Mouse (Mus musculus): Measurements from ENCODE around the gene Klhl7. TPM values are rescaled to one million over a fixed set of nuclear protein-coding genes. Genes with fewer than 3 reads are reported as not detected.

Gene Klhl7
- polyA plus RNA-seq, 1 experiment from 2014 or later: 205 TPM

DNA sequence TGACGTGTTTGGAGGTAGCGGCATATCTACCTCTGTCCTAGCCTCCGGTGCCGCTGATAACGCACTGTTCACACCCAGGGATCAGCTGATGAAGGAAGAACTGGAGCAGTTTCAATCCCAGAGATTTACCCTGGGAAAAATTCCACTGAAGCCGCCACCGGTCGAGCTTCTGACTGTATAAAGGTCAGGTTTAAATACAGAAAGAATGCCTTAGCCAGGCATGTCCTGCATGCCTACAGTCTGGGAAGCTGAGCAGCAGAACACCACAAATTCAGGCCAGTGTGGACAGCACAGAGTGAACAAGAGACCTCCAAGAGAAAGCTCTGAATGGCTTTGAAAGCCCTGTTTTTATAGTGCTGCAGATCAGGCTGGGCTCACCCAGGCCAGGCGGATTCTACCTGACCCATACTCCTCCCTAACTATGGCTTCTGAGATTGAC, 81.9 kb downstream of the Klhl7 start:
- no peak for ATAC-seq
- Histone ChIP-seq H3K4me1 (replicated peaks; ENCODE audit: control insufficient read depth, insufficient read depth, low read length) (no peaks in the 10 kb centered on the region), H3K4me2 (ENCODE audit: low read length) (no peak overlapping the region), H3K4me3 (replicated peaks; ENCODE audit: low read length) (no peak overlapping the region), H3K27me3 (replicated peaks; ENCODE audit: control insufficient read depth, insufficient read depth, low read length) (no peaks in the 10 kb centered on the region), H3K27ac (ENCODE audit: low read length) (no peak overlapping the region), H3K9ac (replicated peaks; ENCODE audit: low read depth, low read length) (no peak overlapping the region), H3K36me3 (ENCODE audit: control insufficient read depth, insufficient read depth) (peaks cover 18% of the 10 kb centered on the region), H3K9me3 (ENCODE audit: control insufficient read depth, low read length) (peaks cover 4% of the 10 kb centered on the region; the same call in 1 of the 2 replicates)
- WGBS: 94% methylated on average over 9 of the region's 9 CpGs

DNA sequence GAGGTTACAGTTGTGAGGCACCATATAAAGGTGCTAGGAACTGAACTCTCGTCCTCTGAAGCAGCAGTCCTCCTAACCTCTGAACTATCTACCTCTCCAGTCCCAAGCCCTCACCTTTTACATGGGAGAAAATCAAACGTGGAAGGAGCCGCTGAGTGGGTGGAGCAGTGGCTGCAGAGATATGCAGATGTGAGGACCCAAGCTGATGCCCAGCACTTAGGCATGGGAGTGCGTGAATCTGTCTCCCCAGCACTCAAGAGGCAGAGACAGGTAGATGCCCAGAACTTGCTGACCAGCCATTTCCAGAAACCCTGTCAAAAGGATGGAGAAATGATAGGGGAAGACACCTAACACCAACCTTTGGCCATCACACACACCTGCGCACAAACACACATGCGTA, 82.7 kb downstream of the Klhl7 start:
- 93% methylated on average over 6 of the region's 6 CpGs for WGBS
- Histone ChIP-seq H3K36me3 (ENCODE audit: control insufficient read depth, insufficient read depth) (peaks cover 15% of the 10 kb centered on the region), H3K4me3 (replicated peaks; ENCODE audit: low read length) (no peak overlapping the region), H3K27ac (ENCODE audit: low read length) (no peak overlapping the region), H3K9ac (replicated peaks; ENCODE audit: low read depth, low read length) (no peak overlapping the region), H3K4me1 (replicated peaks; ENCODE audit: control insufficient read depth, insufficient read depth, low read length) (no peaks in the 10 kb centered on the region), H3K9me3 (ENCODE audit: control insufficient read depth, low read length) (peaks cover 4% of the 10 kb centered on the region; the same call in 1 of the 2 replicates), H3K4me2 (ENCODE audit: low read length) (no peak overlapping the region), H3K27me3 (replicated peaks; ENCODE audit: control insufficient read depth, insufficient read depth, low read length) (no peaks in the 10 kb centered on the region)
- ATAC-seq: no peak

DNA sequence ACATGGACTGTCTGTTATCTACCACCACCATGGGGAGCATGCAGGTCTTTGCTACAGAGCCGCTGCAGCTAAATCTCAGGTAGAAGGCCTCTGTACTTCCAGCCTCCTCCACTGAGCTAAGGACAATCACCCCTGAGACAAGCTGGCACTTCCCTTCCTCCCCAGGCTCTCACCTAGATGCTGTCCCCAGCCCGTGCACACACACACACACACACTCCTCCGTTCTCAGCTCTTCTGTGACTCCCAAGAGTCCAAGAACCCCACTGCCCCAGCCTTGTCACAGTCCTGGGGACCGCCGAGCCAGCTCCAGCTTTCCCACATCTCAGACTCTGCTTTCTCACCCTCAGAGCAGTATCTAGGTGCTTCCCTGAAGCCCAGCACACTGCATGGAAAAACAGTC, 83.6 kb downstream of the Klhl7 start:
- H3K27ac ChIP-seq (ENCODE audit: low read length): no peak overlapping the region
- peaks cover 4% of the 10 kb centered on the region; the same call in 1 of the 2 replicates for H3K9me3 ChIP-seq (ENCODE audit: control insufficient read depth, low read length)
- no peak for ATAC-seq
- H3K4me2 ChIP-seq (ENCODE audit: low read length): no peak overlapping the region
- peaks cover 15% of the 10 kb centered on the region for H3K36me3 ChIP-seq (ENCODE audit: control insufficient read depth, insufficient read depth)
- H3K27me3 ChIP-seq (replicated peaks; ENCODE audit: control insufficient read depth, insufficient read depth, low read length): no peaks in the 10 kb centered on the region
- no peak overlapping the region for H3K4me3 ChIP-seq (replicated peaks; ENCODE audit: low read length)
- H3K9ac ChIP-seq (replicated peaks; ENCODE audit: low read depth, low read length): no peak overlapping the region
- no peaks in the 10 kb centered on the region for H3K4me1 ChIP-seq (replicated peaks; ENCODE audit: control insufficient read depth, insufficient read depth, low read length)
- WGBS: 92% methylated on average over 5 of the region's 5 CpGs

- no peak overlapping the region for H3K4me3 ChIP-seq (replicated peaks; ENCODE audit: low read length)
- H3K9ac ChIP-seq (replicated peaks; ENCODE audit: low read depth, low read length): no peak overlapping the region
- no peak overlapping the region for H3K4me2 ChIP-seq (ENCODE audit: low read length)
- H3K27me3 ChIP-seq (replicated peaks; ENCODE audit: control insufficient read depth, insufficient read depth, low read length): no peaks in the 10 kb centered on the region
- H3K4me1 ChIP-seq (replicated peaks; ENCODE audit: control insufficient read depth, insufficient read depth, low read length): no peaks in the 10 kb centered on the region; the same call in 1 of the 2 replicates
- H3K36me3 ChIP-seq (ENCODE audit: control insufficient read depth, insufficient read depth): peaks cover 8% of the 10 kb centered on the region
- H3K9me3 ChIP-seq (ENCODE audit: control insufficient read depth, low read length): peaks cover 4% of the 10 kb centered on the region; the same call in 1 of the 2 replicates
- 87% methylated on average over 4 of the region's 4 CpGs for WGBS
- no peak for ATAC-seq
- no peak overlapping the region for H3K27ac ChIP-seq (ENCODE audit: low read length)
Measured at GRCm38 (mm10) chr5:24188476-24188875, 88.1 kb downstream of the Klhl7 start.

DNA sequence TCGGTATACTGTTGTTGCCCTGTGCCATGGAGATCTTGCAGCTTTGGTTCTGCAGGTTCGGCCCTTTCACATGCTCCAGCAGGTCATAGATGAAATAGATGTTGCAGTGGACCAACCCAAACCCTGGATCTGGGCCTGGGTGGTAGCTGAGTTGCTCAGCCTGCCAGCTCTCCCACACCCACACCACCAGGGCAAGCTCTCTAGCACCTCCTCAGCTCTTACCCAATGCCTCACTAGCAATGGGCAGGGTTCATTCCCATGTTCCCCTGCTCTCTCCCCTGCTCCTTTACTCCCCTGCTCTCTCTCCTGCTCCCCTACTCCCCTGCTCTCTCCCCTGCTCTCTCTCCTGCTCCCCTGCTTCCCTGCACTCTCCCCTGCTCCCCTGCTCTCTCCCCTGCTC, 91.4 kb downstream of the Klhl7 start:
- Histone ChIP-seq H3K9ac (replicated peaks; ENCODE audit: low read depth, low read length) (no peak overlapping the region), H3K4me1 (replicated peaks; ENCODE audit: control insufficient read depth, insufficient read depth, low read length) (no peaks in the 10 kb centered on the region; the same call in 1 of the 2 replicates), H3K4me3 (replicated peaks; ENCODE audit: low read length) (no peak overlapping the region), H3K27ac (ENCODE audit: low read length) (no peak overlapping the region), H3K36me3 (ENCODE audit: control insufficient read depth, insufficient read depth) (no peaks in the 10 kb centered on the region), H3K4me2 (ENCODE audit: low read length) (no peak overlapping the region), H3K9me3 (ENCODE audit: control insufficient read depth, low read length) (no peaks in the 10 kb centered on the region), H3K27me3 (replicated peaks; ENCODE audit: control insufficient read depth, insufficient read depth, low read length) (no peaks in the 10 kb centered on the region)
- no peak for ATAC-seq
- 77% methylated on average over 2 of the region's 2 CpGs for WGBS

DNA sequence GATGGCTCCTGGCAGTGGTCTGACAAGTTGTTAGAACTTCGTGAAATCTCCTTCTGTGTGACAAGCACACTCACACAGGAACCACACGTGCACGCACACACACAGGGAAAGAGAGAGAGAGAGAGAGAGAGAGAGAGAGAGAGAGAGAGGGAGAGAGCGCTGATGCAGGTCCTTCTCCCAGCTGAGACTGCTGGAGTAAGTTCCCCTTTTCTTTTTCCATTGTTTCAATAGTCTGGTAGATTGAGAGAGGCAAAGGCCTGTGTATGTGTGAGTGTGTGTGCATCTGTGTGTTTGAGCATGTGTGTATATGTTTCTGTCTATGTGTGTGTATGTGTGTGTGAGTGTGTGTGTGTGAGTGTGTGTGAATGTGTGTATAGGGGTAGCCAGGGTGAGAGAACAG, 100.6 kb downstream of the Klhl7 start:
- Histone ChIP-seq H3K36me3 (ENCODE audit: control insufficient read depth, insufficient read depth) (no peaks in the 10 kb centered on the region), H3K4me2 (ENCODE audit: low read length) (no peak overlapping the region), H3K27me3 (replicated peaks; ENCODE audit: control insufficient read depth, insufficient read depth, low read length) (no peaks in the 10 kb centered on the region), H3K9me3 (ENCODE audit: control insufficient read depth, low read length) (no peaks in the 10 kb centered on the region), H3K4me1 (replicated peaks; ENCODE audit: control insufficient read depth, insufficient read depth, low read length) (no peaks in the 10 kb centered on the region), H3K27ac (ENCODE audit: low read length) (no peak overlapping the region), H3K9ac (replicated peaks; ENCODE audit: low read depth, low read length) (no peak overlapping the region), H3K4me3 (replicated peaks; ENCODE audit: low read length) (no peak overlapping the region)
- WGBS: 83% methylated on average over 4 of the region's 4 CpGs
- ATAC-seq: no peak

DNA sequence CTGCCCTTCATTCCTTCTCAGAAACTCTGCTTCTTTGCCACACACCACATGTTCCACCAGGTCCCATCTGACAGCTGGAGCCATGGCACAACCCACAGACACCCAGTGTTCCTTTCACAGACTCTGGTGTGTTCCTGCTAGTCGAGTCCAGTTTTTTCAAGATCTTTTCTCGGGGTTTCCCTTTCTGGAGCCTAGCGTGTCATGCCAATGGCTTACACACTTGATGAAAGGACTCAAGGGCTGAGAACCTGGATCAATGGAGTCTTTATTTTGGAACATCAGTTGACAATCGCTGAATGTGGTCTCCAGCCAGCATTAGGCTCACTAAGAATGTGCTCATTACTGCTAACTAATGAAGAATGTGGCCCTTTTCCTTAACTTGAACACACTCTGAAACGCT, 102.1 kb downstream of the Klhl7 start:
- Histone ChIP-seq H3K4me1 (replicated peaks; ENCODE audit: control insufficient read depth, insufficient read depth, low read length) (no peaks in the 10 kb centered on the region), H3K27ac (ENCODE audit: low read length) (no peak overlapping the region), H3K9ac (replicated peaks; ENCODE audit: low read depth, low read length) (no peak overlapping the region), H3K36me3 (ENCODE audit: control insufficient read depth, insufficient read depth) (no peaks in the 10 kb centered on the region), H3K4me3 (replicated peaks; ENCODE audit: low read length) (no peak overlapping the region), H3K4me2 (ENCODE audit: low read length) (no peak overlapping the region), H3K27me3 (replicated peaks; ENCODE audit: control insufficient read depth, insufficient read depth, low read length) (no peaks in the 10 kb centered on the region), H3K9me3 (ENCODE audit: control insufficient read depth, low read length) (no peaks in the 10 kb centered on the region)
- peak; percentile 62 for ATAC-seq
- 20% methylated on average over 5 of the region's 5 CpGs for WGBS

GRCm38 (mm10) chr5:24203266-24203665, 102.9 kb downstream of the Klhl7 start:
- Histone ChIP-seq H3K4me3 (replicated peaks; ENCODE audit: low read length) (no peak overlapping the region), H3K4me1 (replicated peaks; ENCODE audit: control insufficient read depth, insufficient read depth, low read length) (no peaks in the 10 kb centered on the region), H3K9ac (replicated peaks; ENCODE audit: low read depth, low read length) (no peak overlapping the region), H3K27me3 (replicated peaks; ENCODE audit: control insufficient read depth, insufficient read depth, low read length) (no peaks in the 10 kb centered on the region), H3K9me3 (ENCODE audit: control insufficient read depth, low read length) (no peaks in the 10 kb centered on the region), H3K27ac (ENCODE audit: low read length) (no peak overlapping the region), H3K36me3 (ENCODE audit: control insufficient read depth, insufficient read depth) (no peaks in the 10 kb centered on the region), H3K4me2 (ENCODE audit: low read length) (no peak overlapping the region)
- ATAC-seq: no peak
- 52% methylated on average over 5 of the region's 5 CpGs for WGBS

DNA sequence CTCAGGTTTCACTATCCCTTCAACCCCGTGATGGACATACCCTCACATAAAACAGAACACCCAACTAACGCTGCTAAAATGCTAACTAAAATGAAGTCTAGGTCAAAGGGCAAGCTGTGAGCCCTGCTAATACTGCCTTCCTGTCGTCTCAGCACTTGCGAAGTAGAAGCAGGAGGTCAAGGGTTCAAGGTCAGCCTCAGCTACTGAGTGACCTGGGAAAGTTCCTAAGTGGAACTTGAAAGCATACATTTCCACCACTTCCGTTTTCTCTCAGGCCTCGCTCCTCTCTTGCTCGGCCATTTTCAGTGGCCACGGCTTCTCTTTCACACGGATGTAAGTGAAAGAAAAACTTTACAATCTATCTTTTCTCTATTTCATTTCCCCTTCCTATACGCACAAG, 107.6 kb downstream of the Klhl7 start:
- 75% methylated on average over 10 of the region's 10 CpGs for WGBS
- H3K4me1 ChIP-seq (replicated peaks; ENCODE audit: control insufficient read depth, insufficient read depth, low read length): no peaks in the 10 kb centered on the region
- H3K9me3 ChIP-seq (ENCODE audit: control insufficient read depth, low read length): no peaks in the 10 kb centered on the region
- no peak overlapping the region for H3K4me3 ChIP-seq (replicated peaks; ENCODE audit: low read length)
- H3K4me2 ChIP-seq (ENCODE audit: low read length): no peak overlapping the region
- no peak for ATAC-seq
- no peaks in the 10 kb centered on the region for H3K27me3 ChIP-seq (replicated peaks; ENCODE audit: control insufficient read depth, insufficient read depth, low read length)
- H3K9ac ChIP-seq (replicated peaks; ENCODE audit: low read depth, low read length): no peak overlapping the region
- H3K27ac ChIP-seq (ENCODE audit: low read length): no peak overlapping the region
- H3K36me3 ChIP-seq (ENCODE audit: control insufficient read depth, insufficient read depth): no peaks in the 10 kb centered on the region

DNA sequence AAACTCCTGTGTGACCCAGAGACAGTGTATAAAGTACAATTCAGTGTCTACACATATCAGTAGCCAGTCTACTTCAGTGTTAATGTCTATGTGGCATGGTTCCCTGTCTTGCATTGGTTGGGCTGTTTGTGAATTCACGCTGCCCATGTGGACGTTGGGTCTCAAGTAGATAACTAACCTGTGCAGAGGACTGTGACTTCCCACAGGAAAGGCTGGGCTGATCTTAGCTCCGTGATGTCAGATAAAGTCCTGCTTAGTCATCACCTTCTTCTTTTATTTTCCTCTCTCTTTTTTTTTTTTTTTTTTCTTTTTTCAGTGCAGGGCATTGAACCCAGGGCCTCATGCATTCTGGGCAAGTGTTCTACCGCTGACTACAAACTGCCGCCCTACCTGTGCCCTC, 108.1 kb downstream of the Klhl7 start:
- Histone ChIP-seq H3K9me3 (ENCODE audit: control insufficient read depth, low read length) (no peaks in the 10 kb centered on the region), H3K4me3 (replicated peaks; ENCODE audit: low read length) (no peak overlapping the region), H3K4me2 (ENCODE audit: low read length) (no peak overlapping the region), H3K4me1 (replicated peaks; ENCODE audit: control insufficient read depth, insufficient read depth, low read length) (no peaks in the 10 kb centered on the region), H3K36me3 (ENCODE audit: control insufficient read depth, insufficient read depth) (no peaks in the 10 kb centered on the region), H3K27ac (ENCODE audit: low read length) (no peak overlapping the region), H3K9ac (replicated peaks; ENCODE audit: low read depth, low read length) (no peak overlapping the region), H3K27me3 (replicated peaks; ENCODE audit: control insufficient read depth, insufficient read depth, low read length) (no peaks in the 10 kb centered on the region)
- WGBS: 91% methylated on average over 5 of the region's 5 CpGs
- ATAC-seq: no peak

All from forebrain, embryonic 16.5 days (tissue).